19 mouse cellular contexts compared by ENCODE assay signal in the genomic region with DNA sequence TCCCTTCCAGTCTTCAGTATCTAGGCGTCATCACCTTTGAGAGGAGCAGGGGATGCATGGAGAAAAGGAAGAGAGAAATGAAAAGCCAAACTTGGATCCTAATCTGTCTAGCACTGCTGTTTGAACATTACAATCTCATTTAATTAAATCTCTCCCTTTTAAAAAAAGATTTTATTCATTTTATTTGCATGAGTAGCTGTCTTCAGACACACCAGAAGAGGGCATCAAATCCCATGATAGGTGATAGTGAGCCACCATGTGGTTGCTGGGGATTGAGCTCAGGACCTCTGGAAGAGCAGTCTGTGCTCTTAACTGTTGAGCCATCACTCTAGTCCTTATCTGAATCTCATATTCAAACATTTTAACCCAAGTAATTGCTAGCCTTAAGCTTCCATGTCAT.
"Had no signal": no experiment of that assay in that cellular context is flagged by ENCODE, and none has a peak within 500 bp of the region (broad histone marks: within the 10 kb centered on the region; RNA-seq: fewer than 3 reads in every experiment).

No protein-coding gene starts in this region.

- H3K9me3 ChIP-seq: intestine, embryonic 15.5 days; limb, embryonic 12.5 days; limb, embryonic 15.5 days; midbrain, embryonic 13.5 days had no signal

- H3K27me3 ChIP-seq: intestine, embryonic 15.5 days; limb, embryonic 12.5 days; limb, embryonic 15.5 days; midbrain, embryonic 13.5 days had no signal

- ATAC-seq: intestine, embryonic 15.5 days; liver, postnatal 0 days; lung, postnatal 0 days; midbrain, embryonic 13.5 days; midbrain, embryonic 16.5 days had no signal

- H3K9ac ChIP-seq: intestine, embryonic 15.5 days; limb, embryonic 12.5 days; limb, embryonic 15.5 days; liver, embryonic 14.5 days; liver, postnatal 0 days; lung, embryonic 14.5 days; midbrain, embryonic 13.5 days had no signal

- H3K4me1 ChIP-seq: intestine, embryonic 15.5 days had no signal

- H3K4me3 ChIP-seq: intestine, embryonic 15.5 days; limb, embryonic 12.5 days; limb, embryonic 15.5 days; midbrain, embryonic 13.5 days had no signal

- H3K4me2 ChIP-seq: intestine, embryonic 15.5 days; limb, embryonic 12.5 days; limb, embryonic 15.5 days; liver, embryonic 11.5 days; lung, embryonic 14.5 days; midbrain, embryonic 13.5 days had no signal

- DNase-seq: kidney, postnatal 10 days; kidney, postnatal 36 days; layer of hippocampus, adult 9-11 months; left cerebral cortex, postnatal 4 days; liver, postnatal 0 days; lung, embryonic 14.5 days; right cerebral cortex, adult 18-20 months; right cerebral cortex, postnatal 14 days; right cerebral cortex, postnatal 4 days; thymus, postnatal 36 days had no signal

- H3K27ac ChIP-seq: intestine, embryonic 15.5 days; limb, embryonic 12.5 days; limb, embryonic 15.5 days; liver, embryonic 14.5 days; macrophage; midbrain, embryonic 13.5 days had no signal
